Mouse (Mus musculus) embryonic fibroblast, embryonic 13.5 days (primary cell): ENCODE measurements around the gene Atp6ap1. TPM values are rescaled to one million over a fixed set of nuclear protein-coding genes. Genes with fewer than 3 reads are reported as not detected.

ENCODE experiments used
- H3K27ac ChIP-seq: 2 replicates; pipeline ENCODE4 v1.5.1; 2012; ENCODE audit warnings: low read length, control low read depth, inconsistent platforms; ENCODE audit not compliant: insufficient read depth
- H3K4me1 ChIP-seq: 2 replicates; pipeline ENCODE4 v1.6.1; 2011; ENCODE audit warnings: low read length; ENCODE audit not compliant: control insufficient read depth, insufficient read depth
- H3K4me3 ChIP-seq: 2 replicates; pipeline ENCODE4 v1.5.1; 2011; ENCODE audit warnings: mild to moderate bottlenecking, control low read depth, low read length; ENCODE audit not compliant: insufficient read depth
- CTCF ChIP-seq: IDR thresholded peaks from 2 replicates; pipeline ENCODE4 v1.5.1; 2011; ENCODE audit warnings: mild to moderate bottlenecking, control low read depth, low read length, moderate library complexity, borderline replicate concordance; ENCODE audit not compliant: insufficient read depth
- POLR2A ChIP-seq: IDR thresholded peaks from 2 replicates; pipeline ENCODE4 v1.6.1; 2011; ENCODE audit warnings: low read depth, mild to moderate bottlenecking, control low read depth, low read length, moderate library complexity
- polyA plus RNA-seq: library from polyadenylated mRNA; stranded (reverse); fragments of >200 nt; gene quantifications from 2 replicates; pipeline ENCODE4 v1.2.4, GENCODE M21; 2011; ENCODE audit warnings: low read depth; ENCODE audit not compliant: missing spikeins, insufficient read length

The Atp6ap1 gene
- polyA plus RNA-seq, 1 experiment: 290 TPM

- no peak for TF ChIP-seq CTCF
- no peak for TF ChIP-seq POLR2A
- Histone ChIP-seq H3K27ac (peak overlapping the region; percentile 83), H3K4me1 (0 out of 2 replicates have a peak, but pooled peaks cover 2% of the 10 kb centered on the region), H3K4me3 (peak overlapping the region; percentile 66)
These were observed 25.9 kb upstream of the Atp6ap1 start for GRCm38 (mm10) chrX:74270902-74271551.

GRCm38 (mm10) chrX:74273422-74274322 lies 23.2 kb upstream of the Atp6ap1 start:
- H3K4me3 ChIP-seq: no peak overlapping the region
- H3K27ac ChIP-seq: no peak overlapping the region
- no peak for TF ChIP-seq CTCF
- TF ChIP-seq POLR2A: peak; percentile 53
- H3K4me1 ChIP-seq: 0 out of 2 replicates have a peak, but pooled peaks cover 2% of the 10 kb centered on the region

- Histone ChIP-seq H3K4me3 (no peak overlapping the region), H3K27ac (no peak overlapping the region), H3K4me1 (0 out of 2 replicates have a peak, but pooled peaks cover 2% of the 10 kb centered on the region)
- no peak for TF ChIP-seq POLR2A
These were observed 19.0 kb upstream of the Atp6ap1 start for GRCm38 (mm10) chrX:74277916-74278315.

DNA sequence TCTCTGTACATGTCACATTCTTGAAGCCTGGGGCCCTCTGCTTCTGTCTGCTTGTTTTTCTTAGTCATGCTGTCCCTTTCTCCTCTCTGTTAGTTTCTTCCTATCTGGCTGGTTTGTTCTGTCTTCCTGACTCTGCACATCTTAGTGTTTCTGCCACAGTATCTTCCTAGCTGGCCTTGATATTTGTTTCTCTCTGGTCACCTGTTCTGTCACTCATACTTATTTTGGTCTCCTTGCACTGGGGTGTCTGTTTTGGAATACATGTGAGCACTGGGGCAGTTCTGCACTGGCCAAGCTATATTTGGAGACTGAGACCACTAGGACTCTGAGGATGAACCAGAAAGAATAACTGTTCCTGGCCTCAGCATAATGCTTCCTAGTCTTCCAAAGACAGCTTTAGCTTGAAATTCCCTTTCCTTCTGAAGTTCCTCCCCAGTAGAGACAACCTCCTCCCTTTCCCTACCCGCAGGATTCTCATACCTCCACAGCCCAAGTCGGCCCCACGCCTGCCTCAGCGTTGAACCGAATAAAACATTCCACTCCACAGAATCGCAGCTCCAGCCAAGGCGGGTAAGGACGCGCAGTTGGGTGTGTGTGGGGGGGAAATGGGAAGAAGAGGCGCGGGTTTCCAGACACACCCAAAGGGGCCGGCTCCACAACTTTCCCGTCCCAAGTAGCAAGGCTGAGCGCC lies 15.7 kb upstream of the Atp6ap1 start:
- TF ChIP-seq POLR2A: peak; percentile 48
- no peak for TF ChIP-seq CTCF
- Histone ChIP-seq H3K4me3 (peak overlapping the region; percentile 44), H3K4me1 (no peaks in the 10 kb centered on the region), H3K27ac (peak overlapping the region; percentile 35)

DNA sequence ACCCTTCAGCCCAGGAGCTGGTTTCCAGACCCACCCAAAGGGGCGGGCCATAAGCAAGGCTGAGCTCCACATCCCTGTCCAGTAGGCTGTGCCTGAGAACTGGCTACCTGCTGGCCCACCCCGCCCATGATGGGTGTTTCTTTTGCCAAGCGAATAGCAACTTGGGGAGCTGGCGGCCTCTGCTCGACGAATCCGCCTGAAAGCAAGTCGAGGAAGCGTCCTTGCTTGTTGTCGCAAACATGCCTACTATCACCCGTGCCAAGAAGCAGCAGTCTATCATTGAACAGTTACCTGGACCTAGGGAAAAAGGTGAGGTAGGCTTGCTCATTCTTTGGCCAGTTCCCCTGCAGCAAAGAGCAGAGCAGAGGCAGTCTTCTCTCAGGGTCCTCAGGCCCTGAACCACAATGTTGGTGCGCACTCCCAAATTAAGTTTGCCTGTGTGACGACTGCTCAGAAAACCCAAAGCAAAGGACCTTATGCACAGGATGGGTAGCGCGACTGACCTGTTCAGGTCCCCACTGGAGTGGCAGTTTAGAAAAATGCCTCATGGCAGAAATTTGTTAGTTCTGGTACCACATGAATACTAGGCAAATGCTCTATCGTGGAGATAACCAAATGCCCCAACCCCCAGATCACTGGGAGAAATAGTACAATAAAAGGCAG lies 15.0 kb upstream of the Atp6ap1 start, which contains the start of the genes Taz and Dnase1l1:
Gene Taz (plus strand): TSS at position 181 of the 663 bp plus-strand sequence.
Gene Dnase1l1 (minus strand): TSS at position 606 of the 663 bp plus-strand sequence.
- H3K4me3 ChIP-seq: peak within 1 kb of the TSS; percentile 87
- TF ChIP-seq CTCF (no peak), POLR2A (peak; percentile 65)
- H3K4me1 ChIP-seq: no peaks in the 10 kb centered on the region
- H3K27ac ChIP-seq: peak within 1 kb of the TSS; percentile 86

DNA sequence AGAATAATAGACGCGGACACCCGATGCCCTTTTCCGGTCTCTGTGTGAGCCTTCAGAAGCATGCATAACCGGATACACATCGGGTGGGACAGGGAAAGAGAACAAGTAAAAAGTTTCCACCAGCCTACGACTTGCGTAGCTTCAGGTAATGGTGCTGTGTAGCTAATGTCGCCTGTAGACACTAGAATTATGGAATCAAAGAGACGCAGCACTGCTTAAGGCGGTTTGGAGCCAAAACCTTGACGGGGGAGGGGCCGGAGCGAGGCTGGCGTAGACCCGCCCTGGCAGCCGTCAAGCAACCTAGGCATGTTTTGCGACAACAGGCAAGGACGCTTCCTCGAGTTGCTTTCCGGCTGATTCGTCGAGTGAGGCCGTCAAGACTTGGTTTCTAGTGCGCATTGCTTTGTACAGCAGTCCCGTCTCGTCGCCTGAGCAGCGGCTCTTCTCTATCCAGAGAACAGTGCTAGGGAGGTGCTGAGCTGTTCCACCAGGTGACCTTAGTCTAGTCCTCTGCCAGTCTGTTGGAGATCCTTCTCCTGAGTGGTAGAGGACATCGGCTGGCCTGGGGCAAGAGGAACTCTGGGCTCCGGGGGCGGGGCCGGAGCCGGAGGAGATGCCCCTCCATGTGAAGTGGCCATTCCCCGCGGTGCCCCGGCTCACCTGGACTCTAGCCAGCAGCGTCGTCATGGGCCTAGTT lies 14.4 kb upstream of the Atp6ap1 start:
- Histone ChIP-seq H3K4me1 (no peaks in the 10 kb centered on the region), H3K4me3 (peak overlapping the region; percentile 87), H3K27ac (peak overlapping the region; percentile 86)
- TF ChIP-seq CTCF: no peak
- peak; percentile 83 for TF ChIP-seq POLR2A

DNA sequence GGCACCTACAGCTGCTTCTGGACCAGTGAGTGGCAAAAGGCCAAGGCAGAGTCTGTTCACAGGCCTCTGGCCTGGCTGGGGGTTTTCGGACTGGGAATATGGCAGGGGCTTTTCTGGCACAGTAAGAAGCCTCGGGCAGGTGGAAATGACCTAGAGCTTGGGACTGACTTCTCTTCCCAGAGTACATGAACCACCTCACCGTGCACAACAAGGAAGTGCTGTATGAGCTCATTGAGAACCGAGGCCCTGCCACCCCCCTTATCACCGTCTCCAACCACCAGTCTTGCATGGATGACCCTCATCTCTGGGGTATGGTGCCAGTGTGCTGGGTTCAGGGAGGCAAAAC lies 13.8 kb upstream of the Atp6ap1 start:
- TF ChIP-seq CTCF (no peak), POLR2A (no peak)
- H3K4me1 ChIP-seq: no peaks in the 10 kb centered on the region
- peak overlapping the region; percentile 47; the same call in 1 of the 2 replicates for H3K27ac ChIP-seq
- H3K4me3 ChIP-seq: peak overlapping the region; percentile 87

DNA sequence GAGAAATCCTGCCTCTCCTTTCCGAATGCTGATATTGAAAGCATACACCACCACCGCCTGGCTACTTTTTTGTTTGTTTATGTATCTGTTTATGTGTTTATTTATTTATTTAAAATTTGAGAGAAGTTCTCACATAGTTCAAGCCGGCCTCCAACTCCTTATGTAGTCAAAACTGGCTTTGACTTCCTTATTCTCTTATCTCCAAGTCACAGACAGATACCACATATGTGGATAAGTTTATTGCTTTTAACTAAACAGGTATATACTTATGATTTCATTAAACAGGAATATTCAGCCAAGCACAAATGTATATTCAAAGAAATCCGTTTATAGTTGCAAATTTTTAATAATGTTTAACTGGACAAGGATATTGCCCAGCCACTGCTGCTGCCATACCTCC lies 3.5 kb upstream of the Atp6ap1 start:
- Histone ChIP-seq H3K4me1 (no peaks in the 10 kb centered on the region; the same call in 1 of the 2 replicates), H3K4me3 (no peak overlapping the region), H3K27ac (no peak overlapping the region)
- TF ChIP-seq POLR2A (no peak), CTCF (no peak)

GRCm38 (mm10) chrX:74298348-74298747 lies 1.5 kb downstream of the Atp6ap1 start:
- Histone ChIP-seq H3K4me3 (no peak overlapping the region), H3K27ac (no peak overlapping the region), H3K4me1 (no peaks in the 10 kb centered on the region; the same call in 1 of the 2 replicates)
- TF ChIP-seq CTCF (no peak), POLR2A (no peak)
